Mouse (Mus musculus): ENCODE measurements around the gene Zc3h15. TPM values are rescaled to one million over a fixed set of nuclear protein-coding genes. Genes with fewer than 3 reads are reported as not detected.

The Zc3h15 gene
- polyA plus RNA-seq, 1 experiment, result 220 TPM

GRCm38 (mm10) chr2:83681785-83682184 lies 37.5 kb downstream of the Zc3h15 start:
- TF ChIP-seq POLR2A (IDR thresholded peaks at IDR 0.05; ENCODE audit: insufficient read depth, low read depth, low read length) (no peak), CTCF (IDR thresholded peaks at IDR 0.05; ENCODE audit: insufficient read depth, low read depth, low read length) (no peak)
- H3K27ac ChIP-seq (ENCODE audit: insufficient read depth, low read depth, low read length), result no peak overlapping the region
- no peaks in the 10 kb centered on the region for H3K4me1 ChIP-seq (ENCODE audit: control insufficient read depth, insufficient read depth, low read length)
- 70% methylated on average over 6 of the region's 6 CpGs for WGBS
- H3K4me3 ChIP-seq (ENCODE audit: insufficient read depth, low read depth, low read length), result no peak overlapping the region

- no peaks in the 10 kb centered on the region for H3K4me1 ChIP-seq (ENCODE audit: control insufficient read depth, insufficient read depth, low read length)
- H3K27ac ChIP-seq (ENCODE audit: insufficient read depth, low read depth, low read length), result no peak overlapping the region
- TF ChIP-seq CTCF (IDR thresholded peaks at IDR 0.05; ENCODE audit: insufficient read depth, low read depth, low read length), result no peak
- H3K4me3 ChIP-seq (ENCODE audit: insufficient read depth, low read depth, low read length), result no peak overlapping the region
- 70% methylated on average over 8 of the region's 8 CpGs for WGBS
Observed at GRCm38 (mm10) chr2:83682282-83682681, 38.0 kb downstream of the Zc3h15 start.

- H3K4me1 ChIP-seq (ENCODE audit: control insufficient read depth, insufficient read depth, low read length), result no peaks in the 10 kb centered on the region
- H3K27ac ChIP-seq (ENCODE audit: insufficient read depth, low read depth, low read length), result no peak overlapping the region
- TF ChIP-seq CTCF (IDR thresholded peaks at IDR 0.05; ENCODE audit: insufficient read depth, low read depth, low read length), result no peak
- no peak overlapping the region for H3K4me3 ChIP-seq (ENCODE audit: insufficient read depth, low read depth, low read length)
- 89% methylated on average over 9 of the region's 9 CpGs for WGBS
Observed at GRCm38 (mm10) chr2:83683731-83684519, 39.7 kb downstream of the Zc3h15 start.

- TF ChIP-seq CTCF (IDR thresholded peaks at IDR 0.05; ENCODE audit: insufficient read depth, low read depth, low read length) (no peak), POLR2A (IDR thresholded peaks at IDR 0.05; ENCODE audit: insufficient read depth, low read depth, low read length) (no peak)
- Histone ChIP-seq H3K27ac (ENCODE audit: insufficient read depth, low read depth, low read length) (no peak overlapping the region), H3K4me1 (ENCODE audit: control insufficient read depth, insufficient read depth, low read length) (no peaks in the 10 kb centered on the region), H3K4me3 (ENCODE audit: insufficient read depth, low read depth, low read length) (no peak overlapping the region)
- 90% methylated on average over 8 of the region's 8 CpGs for WGBS
Observed at GRCm38 (mm10) chr2:83684691-83685090, 40.5 kb downstream of the Zc3h15 start.

- H3K4me1 ChIP-seq (ENCODE audit: control insufficient read depth, insufficient read depth, low read length), result no peaks in the 10 kb centered on the region
- 42% methylated on average over 2 of the region's 2 CpGs for WGBS
- TF ChIP-seq POLR2A (IDR thresholded peaks at IDR 0.05; ENCODE audit: insufficient read depth, low read depth, low read length) (no peak), CTCF (IDR thresholded peaks at IDR 0.05; ENCODE audit: insufficient read depth, low read depth, low read length) (no peak)
- no peak overlapping the region for H3K27ac ChIP-seq (ENCODE audit: insufficient read depth, low read depth, low read length)
- no peak overlapping the region for H3K4me3 ChIP-seq (ENCODE audit: insufficient read depth, low read depth, low read length)
Observed at GRCm38 (mm10) chr2:83690372-83690771, 46.1 kb downstream of the Zc3h15 start.

GRCm38 (mm10) chr2:83692651-83693545 lies 48.7 kb downstream of the Zc3h15 start:
- 50% methylated on average over 10 of the region's 10 CpGs for WGBS
- Histone ChIP-seq H3K27ac (ENCODE audit: insufficient read depth, low read depth, low read length) (no peak overlapping the region), H3K4me3 (ENCODE audit: insufficient read depth, low read depth, low read length) (no peak overlapping the region), H3K4me1 (ENCODE audit: control insufficient read depth, insufficient read depth, low read length) (no peaks in the 10 kb centered on the region)
- no peak for TF ChIP-seq CTCF (IDR thresholded peaks at IDR 0.05; ENCODE audit: insufficient read depth, low read depth, low read length)
- no peak for TF ChIP-seq POLR2A (IDR thresholded peaks at IDR 0.05; ENCODE audit: insufficient read depth, low read depth, low read length)

- H3K27ac ChIP-seq (ENCODE audit: insufficient read depth, low read depth, low read length), result no peak overlapping the region
- TF ChIP-seq POLR2A (IDR thresholded peaks at IDR 0.05; ENCODE audit: insufficient read depth, low read depth, low read length), result no peak
- no peak for TF ChIP-seq CTCF (IDR thresholded peaks at IDR 0.05; ENCODE audit: insufficient read depth, low read depth, low read length)
- H3K4me3 ChIP-seq (ENCODE audit: insufficient read depth, low read depth, low read length), result no peak overlapping the region
- H3K4me1 ChIP-seq (ENCODE audit: control insufficient read depth, insufficient read depth, low read length), result no peaks in the 10 kb centered on the region
- WGBS, result 87% methylated on average over 7 of the region's 7 CpGs
Observed at GRCm38 (mm10) chr2:83694061-83694460, 49.8 kb downstream of the Zc3h15 start.

GRCm38 (mm10) chr2:83695345-83696247 lies 51.4 kb downstream of the Zc3h15 start:
- Histone ChIP-seq H3K27ac (ENCODE audit: insufficient read depth, low read depth, low read length) (no peak overlapping the region), H3K4me3 (ENCODE audit: insufficient read depth, low read depth, low read length) (no peak overlapping the region), H3K4me1 (ENCODE audit: control insufficient read depth, insufficient read depth, low read length) (no peaks in the 10 kb centered on the region)
- no peak for TF ChIP-seq POLR2A (IDR thresholded peaks at IDR 0.05; ENCODE audit: insufficient read depth, low read depth, low read length)
- TF ChIP-seq CTCF (IDR thresholded peaks at IDR 0.05; ENCODE audit: insufficient read depth, low read depth, low read length), result no peak
- 77% methylated on average over 11 of the region's 11 CpGs for WGBS
